Mouse (Mus musculus): ENCODE results near the gene Gls2.
A peak's percentile ranks its signal among the peaks of the same experiment; 100 is the strongest.

Gls2 gene

GRCm38 (mm10) chr10:128231697-128232419 is 37.6 kb downstream of the Gls2 start, which contains the start of gene Timeless:
Gene Timeless, plus strand, starts transcription at chr10:128232065.
- DNase-seq (ENCODE audit: low read depth, low spot score), result peak; percentile 90

GRCm38 (mm10) chr10:128232420-128232985 is 38.2 kb downstream of the Gls2 start:
- DNase-seq (ENCODE audit: low read depth, low spot score), result peak; percentile 84

- DNase-seq (ENCODE audit: low read depth, low spot score), result no peak
Measured at GRCm38 (mm10) chr10:128236321-128236720, 42.1 kb downstream of the Gls2 start.

- no peak for DNase-seq (ENCODE audit: low read depth, low spot score)
Measured at GRCm38 (mm10) chr10:128237807-128238480, 43.7 kb downstream of the Gls2 start.

- no peak for DNase-seq (ENCODE audit: low read depth, low spot score)
Measured at GRCm38 (mm10) chr10:128239140-128239539, 44.9 kb downstream of the Gls2 start.

- DNase-seq (ENCODE audit: low read depth, low spot score), result no peak
Measured at GRCm38 (mm10) chr10:128240131-128240530, 45.9 kb downstream of the Gls2 start.

- no peak for DNase-seq (ENCODE audit: low read depth, low spot score)
Measured at GRCm38 (mm10) chr10:128243252-128243651, 49.0 kb downstream of the Gls2 start.

GRCm38 (mm10) chr10:128244121-128244520 is 49.9 kb downstream of the Gls2 start:
- DNase-seq (ENCODE audit: low read depth, low spot score), result no peak

- no peak for DNase-seq (ENCODE audit: low read depth, low spot score)
Measured at GRCm38 (mm10) chr10:128247020-128247732, 52.9 kb downstream of the Gls2 start.

GRCm38 (mm10) chr10:128250565-128250964 is 56.3 kb downstream of the Gls2 start:
- no peak for DNase-seq (ENCODE audit: low read depth, low spot score)

GRCm38 (mm10) chr10:128253677-128254255 is 59.5 kb downstream of the Gls2 start, which contains the start of gene Apon:
Gene Apon, plus strand, starts transcription at chr10:128254096.
- no peak for DNase-seq (ENCODE audit: low read depth, low spot score)

- no peak for DNase-seq (ENCODE audit: low read depth, low spot score)
Measured at GRCm38 (mm10) chr10:128255925-128256324, 61.7 kb downstream of the Gls2 start.

- peak; percentile 19 for DNase-seq (ENCODE audit: low read depth, low spot score)
Measured at GRCm38 (mm10) chr10:128256328-128256727, 62.1 kb downstream of the Gls2 start.

- DNase-seq (ENCODE audit: low read depth, low spot score), result no peak
Measured at GRCm38 (mm10) chr10:128258953-128259352, 64.7 kb downstream of the Gls2 start.

All from CD4-positive helper T cell, adult 2 months (primary cell).